Mouse (Mus musculus) skeletal muscle tissue, postnatal 0 days (tissue): Measurements from ENCODE around the gene Arhgap10. TPM values are rescaled to one million over a fixed set of nuclear protein-coding genes. Genes with fewer than 3 reads are reported as not detected.

Source experiments
- polyA plus RNA-seq: library from polyadenylated mRNA; unstranded; fragments of >200 nt; fragmentation: Nextera tagmentation; extraction: Ambion mirVana; gene quantifications from 2 replicates; pipeline ENCODE4 v1.2.1, GENCODE M21; 2015

The Arhgap10 gene
- 47.5 and 50.0 TPM in 2 replicates for polyA plus RNA-seq

DNA sequence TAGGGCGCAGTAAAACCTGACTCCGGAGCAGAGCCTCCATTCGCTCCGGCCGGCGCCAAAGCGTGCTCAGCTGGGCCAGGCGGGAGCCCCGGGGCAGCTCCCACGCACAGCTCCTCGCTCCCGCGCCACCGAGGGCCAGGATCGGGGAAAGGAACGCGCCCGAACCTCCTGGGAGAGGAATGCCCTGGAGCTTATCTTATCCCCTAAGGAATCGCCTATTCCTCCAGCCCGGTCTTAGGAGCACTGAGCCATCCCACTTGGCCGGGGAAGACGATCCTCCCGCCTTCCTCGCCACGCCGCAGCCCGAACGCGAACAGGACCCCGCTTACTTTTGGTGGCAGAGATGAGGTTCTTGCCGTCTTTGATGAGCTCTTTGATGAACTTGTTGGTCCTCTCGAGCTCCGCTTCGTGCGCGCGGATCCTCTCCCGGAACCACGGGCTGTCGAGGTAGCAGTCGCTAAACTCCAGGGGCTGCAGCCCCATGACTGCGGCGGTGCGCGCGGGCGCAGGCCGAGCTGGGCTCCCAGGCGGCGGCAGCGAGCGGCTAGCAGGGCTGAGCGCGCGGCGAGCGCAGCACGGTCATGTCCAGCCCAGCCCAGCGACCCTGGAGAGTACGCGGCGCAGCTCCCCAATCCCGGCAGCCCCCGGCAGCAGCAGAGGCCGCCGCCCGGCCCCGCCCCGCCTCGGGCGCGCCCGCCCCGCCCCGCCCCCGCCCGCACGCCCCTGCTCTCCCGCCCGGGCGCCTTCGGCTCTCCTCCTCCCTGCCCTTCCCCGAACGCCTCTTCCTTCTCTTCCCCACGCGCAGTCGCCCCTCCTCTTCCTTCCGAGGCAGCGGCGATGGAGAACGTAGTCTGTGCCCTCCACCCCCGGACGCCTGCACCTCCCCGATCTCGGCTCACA lies at the start of gene Arhgap10:
Gene Arhgap10 (minus strand): TSS at position 653 of the 900 bp plus-strand sequence.

GRCm38 (mm10) chr8:77549121-77549706 lies 31.5 kb upstream of the Arhgap10 start, which contains the start of gene Prmt9:
TSS of gene Prmt9 (plus strand) at chr8:77549397.

Other genes with a start within 250 kb of the Arhgap10 start
- 9.3 and 9.4 TPM in 2 replicates for gene Prmt9, start 31.4 kb upstream of the Arhgap10 start, polyA plus RNA-seq
- gene Tmem184c, start 92.7 kb upstream of the Arhgap10 start, polyA plus RNA-seq: 12.9 and 14.6 TPM in 2 replicates
- gene Ednra, start 206.5 kb upstream of the Arhgap10 start, polyA plus RNA-seq: 5.9 and 7.7 TPM in 2 replicates